10 mouse cellular contexts compared by ENCODE assay signal in the genomic region with DNA sequence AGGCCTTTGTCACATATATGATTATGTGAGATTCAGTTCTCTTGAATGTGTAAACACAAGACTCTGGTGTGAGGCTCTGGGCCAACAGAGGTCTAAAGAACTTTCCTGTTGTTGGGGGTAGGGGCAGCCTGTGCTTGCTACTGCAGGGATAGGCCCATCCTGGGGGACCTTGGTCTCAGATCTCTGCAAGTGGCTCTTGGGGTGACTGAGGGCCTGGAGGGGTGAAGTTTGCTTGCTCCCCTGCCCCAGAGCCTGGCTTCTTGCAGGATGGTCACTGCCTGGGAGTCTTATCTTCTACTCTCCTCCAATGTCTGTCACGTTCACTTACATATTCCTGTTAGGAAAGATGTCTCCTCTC.
DNase-seq lines count a peak whose midpoint lies in the region; ATAC-seq lines count a peak whose summit lies in the region.
"Had no signal": no experiment of that assay in that cellular context is flagged by ENCODE, and none has a peak within 500 bp of the region (broad histone marks: within the 10 kb centered on the region; RNA-seq: fewer than 3 reads in every experiment).

No protein-coding gene starts in this region.

- no peak for DNase-seq in kidney, postnatal 36 days
- no peak for DNase-seq in embryonic facial prominence, embryonic 14.5 days (ENCODE audit: low spot score)
- no peak for DNase-seq in hindbrain, embryonic 14.5 days (ENCODE audit: low spot score)
- no peak for DNase-seq in urinary bladder, adult 18-20 months (ENCODE audit: low spot score in 2 of 2)
- no peak for DNase-seq in layer of hippocampus, postnatal 36 days
- DNase-seq: thymus, adult 18-20 months had no signal

- H3K9me3 ChIP-seq in kidney, embryonic 16.5 days (ENCODE audit: low read length): no peaks in the 10 kb centered on the region
- no peaks in the 10 kb centered on the region for H3K9me3 ChIP-seq in embryonic facial prominence, embryonic 14.5 days (ENCODE audit: control insufficient read depth, low read length)
- H3K9me3 ChIP-seq in hindbrain, embryonic 14.5 days (ENCODE audit: control insufficient read depth, low read length): no peaks in the 10 kb centered on the region
- no peaks in the 10 kb centered on the region for H3K9me3 ChIP-seq in neural tube, embryonic 13.5 days

- peaks cover 24% of the 10 kb centered on the region for H3K4me1 ChIP-seq in kidney, embryonic 16.5 days (ENCODE audit: insufficient read depth, low read length)
- peaks cover 18% of the 10 kb centered on the region for H3K4me1 ChIP-seq in embryonic facial prominence, embryonic 14.5 days (ENCODE audit: control insufficient read depth, insufficient read depth, low read length)
- peaks cover 27% of the 10 kb centered on the region for H3K4me1 ChIP-seq in hindbrain, embryonic 14.5 days (replicated peaks; ENCODE audit: control insufficient read depth, insufficient read depth, low read length)
- H3K4me1 ChIP-seq in neural tube, embryonic 13.5 days (replicated peaks): peaks cover 47% of the 10 kb centered on the region

- no peaks in the 10 kb centered on the region for H3K27me3 ChIP-seq in kidney, embryonic 16.5 days (ENCODE audit: insufficient read depth, low read length)
- H3K27me3 ChIP-seq in embryonic facial prominence, embryonic 14.5 days (replicated peaks; ENCODE audit: control insufficient read depth, insufficient read depth, low read length): no peaks in the 10 kb centered on the region
- no peaks in the 10 kb centered on the region for H3K27me3 ChIP-seq in hindbrain, embryonic 14.5 days (ENCODE audit: control insufficient read depth, insufficient read depth, low read length)
- H3K27me3 ChIP-seq in neural tube, embryonic 13.5 days: no peaks in the 10 kb centered on the region
- H3K27me3 ChIP-seq: CH12.LX had no signal

- H3K36me3 ChIP-seq in kidney, embryonic 16.5 days (ENCODE audit: insufficient read depth, low read length): no peaks in the 10 kb centered on the region
- no peaks in the 10 kb centered on the region for H3K36me3 ChIP-seq in embryonic facial prominence, embryonic 14.5 days (ENCODE audit: control insufficient read depth, insufficient read depth, low read length)
- no peaks in the 10 kb centered on the region for H3K36me3 ChIP-seq in hindbrain, embryonic 14.5 days (replicated peaks; ENCODE audit: control insufficient read depth, insufficient read depth)
- no peaks in the 10 kb centered on the region for H3K36me3 ChIP-seq in neural tube, embryonic 13.5 days

- 89% methylated on average over 1 of the region's 1 CpGs for WGBS in kidney, embryonic 16.5 days
- WGBS in embryonic facial prominence, embryonic 14.5 days: 56% methylated on average over 1 of the region's 1 CpGs
- WGBS in hindbrain, embryonic 14.5 days: 78% methylated on average over 1 of the region's 1 CpGs
- 81% methylated on average over 1 of the region's 1 CpGs for WGBS in neural tube, embryonic 13.5 days

- no peak overlapping the region for H3K4me2 ChIP-seq in kidney, embryonic 16.5 days (replicated peaks; ENCODE audit: low read depth, low read length)
- H3K4me2 ChIP-seq in embryonic facial prominence, embryonic 14.5 days (ENCODE audit: low read depth, low read length): no peak overlapping the region; the same call in 1 of the 2 replicates
- no peak overlapping the region for H3K4me2 ChIP-seq in hindbrain, embryonic 14.5 days (replicated peaks)
- no peak overlapping the region for H3K4me2 ChIP-seq in neural tube, embryonic 13.5 days

- no peak overlapping the region for H3K4me3 ChIP-seq in kidney, embryonic 16.5 days (ENCODE audit: low read length)
- H3K4me3 ChIP-seq in embryonic facial prominence, embryonic 14.5 days (ENCODE audit: low read depth, low read length): no peak overlapping the region
- no peak overlapping the region for H3K4me3 ChIP-seq in hindbrain, embryonic 14.5 days (replicated peaks; ENCODE audit: low read length)
- no peak overlapping the region for H3K4me3 ChIP-seq in neural tube, embryonic 13.5 days

- H3K9ac ChIP-seq in kidney, embryonic 16.5 days (replicated peaks; ENCODE audit: low read length): peak overlapping the region; percentile 36
- 0 out of 2 replicates have a peak overlapping the region, but pooled peaks have one; percentile 10 for H3K9ac ChIP-seq in embryonic facial prominence, embryonic 14.5 days (ENCODE audit: low read depth, low read length)
- H3K9ac ChIP-seq in hindbrain, embryonic 14.5 days: 0 out of 2 replicates have a peak overlapping the region, but pooled peaks have one; percentile 21
- no peak overlapping the region for H3K9ac ChIP-seq in neural tube, embryonic 13.5 days

- H3K27ac ChIP-seq in kidney, embryonic 16.5 days (ENCODE audit: low read length): no peak overlapping the region; the same call in 1 of the 2 replicates
- peak overlapping the region; percentile 49; the same call in 1 of the 2 replicates for H3K27ac ChIP-seq in embryonic facial prominence, embryonic 14.5 days (replicated peaks; ENCODE audit: low read depth, low read length)
- H3K27ac ChIP-seq in hindbrain, embryonic 14.5 days: peak overlapping the region; percentile 58; the same call in 1 of the 2 replicates
- peak overlapping the region; percentile 38 for H3K27ac ChIP-seq in neural tube, embryonic 13.5 days (replicated peaks)

- 0 out of 2 replicates have a peak, but pooled peaks have one; percentile 2 for ATAC-seq in kidney, embryonic 16.5 days (ENCODE audit: low FRiP score, low TSS enrichment)
- no peak for ATAC-seq in embryonic facial prominence, embryonic 14.5 days (ENCODE audit: low read depth)
- peak; percentile 18; the same call in 1 of the 2 replicates for ATAC-seq in hindbrain, embryonic 14.5 days (ENCODE audit: low FRiP score)
- ATAC-seq in neural tube, embryonic 13.5 days (ENCODE audit: low read depth): peak; percentile 52
- no peak for ATAC-seq in megakaryocyte progenitor cell, adult 5-6 weeks (replicated peaks; ENCODE audit: poor library complexity)

Comparison
In these comparisons a context has a peak if more than half of its experiments do, and no peak if none do; other contexts are left out.
1. ATAC-seq: peak in kidney, embryonic 16.5 days (single experiment), hindbrain, embryonic 14.5 days (single experiment) and neural tube, embryonic 13.5 days (single experiment); none in embryonic facial prominence, embryonic 14.5 days (single experiment) and megakaryocyte progenitor cell, adult 5-6 weeks (single experiment).